Mouse (Mus musculus) midbrain, embryonic 14.5 days (tissue): ENCODE measurements at regions not wholly inside any gene's neighbourhood (a gene's known extent, or its start where the extent isn't known, plus 50 kb on each side); places are given as distances from the start of the nearest gene placed in this dataset.

Experiments used
- ATAC-seq: fragments of 200-750 bp; cut with Nextera tagmentation; 2 replicates; pipeline ENCODE4 v1.8.0; 2017; ENCODE audit warnings: moderate number of reproducible peaks, moderate library complexity; ENCODE audit not compliant: low FRiP score, low TSS enrichment
- DNase-seq: peaks from one replicate; pipeline ENCODE4 v3.0.0-alpha.2; 2015
- H3K27ac ChIP-seq: fragments of 300-500 bp; sonication (generic); replicated peaks from 2 replicates; pipeline ENCODE4 v1.5.1; 2014; ENCODE audit warnings: mild to moderate bottlenecking, low read depth, low read length, moderate library complexity
- H3K27me3 ChIP-seq: fragments of 300-500 bp; sonication (generic); 2 replicates; pipeline ENCODE4 v1.6.1; 2014; ENCODE audit warnings: low read length, control low read depth, mixed read lengths; ENCODE audit not compliant: control insufficient read depth, insufficient read depth
- H3K36me3 ChIP-seq: fragments of 300-500 bp; sonication (generic); 2 replicates; pipeline ENCODE4 v1.6.1; 2014; ENCODE audit warnings: low read length, control low read depth; ENCODE audit not compliant: control insufficient read depth, insufficient read depth
- H3K4me1 ChIP-seq: fragments of 300-500 bp; sonication (generic); 2 replicates; pipeline ENCODE4 v1.6.1; 2014; ENCODE audit warnings: mild to moderate bottlenecking, antibody characterized with exemption, low read length, control low read depth; ENCODE audit not compliant: control insufficient read depth, insufficient read depth
- H3K4me2 ChIP-seq: fragments of 300-500 bp; sonication (generic); 2 replicates; pipeline ENCODE4 v1.6.1; 2014; ENCODE audit warnings: mild to moderate bottlenecking, low read length, moderate library complexity
- H3K4me3 ChIP-seq: fragments of 300-500 bp; sonication (generic); replicated peaks from 2 replicates; pipeline ENCODE4 v1.5.1; 2014; ENCODE audit warnings: low read depth, low read length
- H3K9ac ChIP-seq: fragments of 300-500 bp; sonication (generic); replicated peaks from 2 replicates; pipeline ENCODE4 v1.6.1; 2014; ENCODE audit warnings: mild to moderate bottlenecking, low read length, moderate library complexity
- H3K9me3 ChIP-seq: fragments of 300-500 bp; sonication (generic); 2 replicates; pipeline ENCODE4 v1.6.1; 2016; ENCODE audit warnings: low read length, control low read depth, mixed read lengths; ENCODE audit not compliant: control insufficient read depth
- WGBS: fragments of 180-500 bp; shearing (Covaris S2); extraction: QIAGEN DNeasy Blood & Tissue Kit; methylation state at CpG from one replicate; pipeline ENCODE4 v1.1.7; 2014; 5-methylcytosine and 5-hydroxymethylcytosine counted together

- no peak overlapping the region for H3K4me2 ChIP-seq
- peak; percentile 51 for DNase-seq
- H3K9me3 ChIP-seq: no peaks in the 10 kb centered on the region
- H3K27ac ChIP-seq: no peak overlapping the region
- WGBS: 27% methylated on average over 7 of the region's 7 CpGs
- H3K9ac ChIP-seq: no peak overlapping the region
- no peaks in the 10 kb centered on the region for H3K27me3 ChIP-seq
- no peaks in the 10 kb centered on the region for H3K4me1 ChIP-seq
- H3K36me3 ChIP-seq: no peaks in the 10 kb centered on the region
- peak; percentile 17; the same call in 1 of the 2 replicates for ATAC-seq
- H3K4me3 ChIP-seq: no peak overlapping the region
Observed at GRCm38 (mm10) chr15:67495001-67495658, 994.4 kb upstream of the Lrrc6 start.

DNA sequence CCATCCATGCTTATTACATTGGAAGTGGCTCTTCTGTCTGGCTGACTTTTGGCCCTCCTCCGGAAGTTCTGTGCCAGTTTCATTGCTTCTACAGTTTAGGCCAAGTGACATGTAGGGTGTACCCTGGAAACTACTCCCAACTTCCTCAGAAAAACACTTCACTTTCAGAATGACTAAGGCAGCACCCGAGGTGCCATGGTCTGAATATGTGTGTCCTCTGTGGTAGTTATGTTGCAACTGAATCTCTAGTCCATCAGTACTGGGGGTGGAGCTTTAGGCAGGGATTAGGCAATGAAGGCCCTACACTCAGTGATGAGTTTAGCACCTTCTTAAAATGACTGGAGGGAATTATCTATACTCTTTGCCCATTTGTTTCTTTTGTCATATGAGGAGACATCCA lies 981.0 kb upstream of the Lrrc6 start:
- ATAC-seq (no peak), DNase-seq (no peak)
- H3K9me3 ChIP-seq: no peaks in the 10 kb centered on the region
- no peaks in the 10 kb centered on the region for H3K4me1 ChIP-seq
- H3K4me2 ChIP-seq: no peak overlapping the region
- 89% methylated on average over 2 of the region's 2 CpGs for WGBS
- no peaks in the 10 kb centered on the region for H3K27me3 ChIP-seq
- no peak overlapping the region for H3K4me3 ChIP-seq
- H3K36me3 ChIP-seq: no peaks in the 10 kb centered on the region
- no peak overlapping the region for H3K27ac ChIP-seq
- no peak overlapping the region for H3K9ac ChIP-seq

DNA sequence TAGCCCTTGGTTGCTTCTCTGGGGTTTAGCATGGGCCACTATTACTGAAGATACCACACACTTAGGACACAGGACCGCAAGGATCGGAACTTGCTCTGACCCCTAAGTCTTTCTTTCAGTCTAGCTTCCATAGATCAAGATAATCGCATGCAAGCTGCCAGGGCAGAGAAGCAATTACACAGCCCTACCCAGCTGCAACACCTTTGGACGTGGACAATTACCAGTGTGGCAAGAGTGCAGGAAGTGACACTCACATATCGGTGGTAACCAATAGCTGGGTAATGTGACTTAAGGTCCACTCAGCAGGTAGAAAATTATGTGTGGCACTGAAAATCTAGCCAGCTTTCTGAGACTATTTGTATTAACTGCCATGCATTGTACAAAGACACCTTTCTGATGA lies 973.6 kb upstream of the Lrrc6 start:
- 91% methylated on average over 5 of the region's 5 CpGs for WGBS
- H3K4me3 ChIP-seq: no peak overlapping the region
- no peaks in the 10 kb centered on the region for H3K4me1 ChIP-seq
- DNase-seq (no peak), ATAC-seq (no peak)
- H3K9me3 ChIP-seq: no peaks in the 10 kb centered on the region
- no peaks in the 10 kb centered on the region for H3K27me3 ChIP-seq
- no peak overlapping the region for H3K4me2 ChIP-seq
- no peak overlapping the region for H3K9ac ChIP-seq
- H3K27ac ChIP-seq: no peak overlapping the region
- no peaks in the 10 kb centered on the region for H3K36me3 ChIP-seq

GRCm38 (mm10) chr15:67472979-67473378 lies 972.3 kb upstream of the Lrrc6 start:
- ATAC-seq (no peak), DNase-seq (no peak)
- H3K27me3 ChIP-seq: no peaks in the 10 kb centered on the region

DNA sequence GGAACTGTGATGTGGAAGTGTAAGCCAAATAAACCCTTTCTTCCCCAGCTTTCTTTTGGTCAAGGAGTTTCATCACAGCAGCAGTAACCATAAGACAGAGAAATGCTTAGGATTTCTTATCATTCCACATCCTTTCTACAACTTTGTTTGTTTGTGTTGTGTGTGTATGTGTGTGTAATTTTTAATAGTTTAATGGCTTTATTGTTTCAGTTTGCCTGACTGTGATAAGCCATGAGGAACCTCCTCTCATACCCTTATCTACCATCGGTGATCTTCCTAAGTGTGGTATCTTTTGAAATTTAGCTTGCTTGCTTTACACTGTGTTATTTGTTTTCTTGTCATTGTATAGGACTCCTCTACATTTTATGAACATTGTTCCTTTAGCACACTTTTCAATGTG lies 970.6 kb upstream of the Lrrc6 start:
- H3K27me3 ChIP-seq: no peaks in the 10 kb centered on the region
- H3K9ac ChIP-seq: no peak overlapping the region
- 98% methylated on average over 1 of the region's 1 CpGs for WGBS
- ATAC-seq: no peak
- no peak overlapping the region for H3K27ac ChIP-seq
- no peaks in the 10 kb centered on the region for H3K36me3 ChIP-seq
- no peak overlapping the region for H3K4me3 ChIP-seq
- no peak for DNase-seq
- H3K4me1 ChIP-seq: no peaks in the 10 kb centered on the region
- no peaks in the 10 kb centered on the region for H3K9me3 ChIP-seq
- no peak overlapping the region for H3K4me2 ChIP-seq

More at GRCm38 (mm10) chr15:67472979-67473378, 972.3 kb upstream of the Lrrc6 start:
- Histone ChIP-seq H3K4me1 (no peaks in the 10 kb centered on the region), H3K27ac (no peak overlapping the region), H3K9me3 (no peaks in the 10 kb centered on the region), H3K9ac (no peak overlapping the region), H3K36me3 (no peaks in the 10 kb centered on the region), H3K4me3 (no peak overlapping the region), H3K4me2 (no peak overlapping the region)

GRCm38 (mm10) chr15:67470036-67470435 lies 969.3 kb upstream of the Lrrc6 start:
- ATAC-seq: no peak
- no peak for DNase-seq

GRCm38 (mm10) chr15:67467404-67468345 lies 967.0 kb upstream of the Lrrc6 start:
- Histone ChIP-seq H3K9ac (no peak overlapping the region), H3K4me1 (no peaks in the 10 kb centered on the region), H3K36me3 (no peaks in the 10 kb centered on the region), H3K4me2 (no peak overlapping the region), H3K9me3 (no peaks in the 10 kb centered on the region), H3K27ac (no peak overlapping the region), H3K4me3 (no peak overlapping the region), H3K27me3 (no peaks in the 10 kb centered on the region)
- WGBS: 34% methylated on average over 4 of the region's 4 CpGs
- DNase-seq (no peak), ATAC-seq (no peak)

More at GRCm38 (mm10) chr15:67470036-67470435, 969.3 kb upstream of the Lrrc6 start:
- H3K36me3 ChIP-seq: no peaks in the 10 kb centered on the region
- no peak overlapping the region for H3K9ac ChIP-seq
- no peaks in the 10 kb centered on the region for H3K9me3 ChIP-seq
- H3K4me1 ChIP-seq: no peaks in the 10 kb centered on the region
- H3K27me3 ChIP-seq: no peaks in the 10 kb centered on the region
- no peak overlapping the region for H3K4me2 ChIP-seq
- H3K4me3 ChIP-seq: no peak overlapping the region
- no peak overlapping the region for H3K27ac ChIP-seq

DNA sequence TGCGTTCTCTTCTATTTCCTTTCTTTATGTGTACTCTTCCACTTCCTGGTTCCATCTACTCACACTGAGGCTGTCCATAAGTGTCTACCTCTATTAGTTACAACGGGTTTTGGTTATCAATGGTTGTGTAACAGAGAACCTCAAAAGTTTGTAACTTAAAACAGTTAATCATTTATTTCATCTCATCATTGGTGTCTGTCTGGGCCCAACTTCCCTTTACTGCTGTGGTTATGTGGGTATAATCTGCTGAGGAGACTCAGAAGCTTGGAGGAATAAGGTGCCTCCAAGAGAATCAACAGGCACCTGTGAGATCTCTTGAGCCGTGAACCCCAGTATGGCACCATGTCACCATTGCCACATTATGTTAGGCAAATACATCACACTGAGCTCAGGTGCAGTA lies 962.2 kb upstream of the Lrrc6 start:
- H3K36me3 ChIP-seq: no peaks in the 10 kb centered on the region
- no peak overlapping the region for H3K4me2 ChIP-seq
- H3K9me3 ChIP-seq: no peaks in the 10 kb centered on the region
- no peaks in the 10 kb centered on the region for H3K4me1 ChIP-seq
- WGBS: 96% methylated on average over 3 of the region's 3 CpGs
- no peak overlapping the region for H3K27ac ChIP-seq
- no peak for ATAC-seq
- H3K27me3 ChIP-seq: no peaks in the 10 kb centered on the region
- no peak overlapping the region for H3K9ac ChIP-seq
- H3K4me3 ChIP-seq: no peak overlapping the region
- DNase-seq: no peak

GRCm38 (mm10) chr15:67460384-67460783 lies 959.7 kb upstream of the Lrrc6 start:
- H3K4me1 ChIP-seq: no peaks in the 10 kb centered on the region
- no peaks in the 10 kb centered on the region for H3K27me3 ChIP-seq
- no peak overlapping the region for H3K27ac ChIP-seq
- H3K9me3 ChIP-seq: no peaks in the 10 kb centered on the region
- DNase-seq (no peak), ATAC-seq (no peak)
- no peak overlapping the region for H3K9ac ChIP-seq
- no peak overlapping the region for H3K4me2 ChIP-seq
- no peaks in the 10 kb centered on the region for H3K36me3 ChIP-seq
- WGBS: 92% methylated on average over 1 of the region's 1 CpGs
- no peak overlapping the region for H3K4me3 ChIP-seq
